Mouse (Mus musculus) MEL (cell line): ENCODE measurements around the gene Zswim9.

Experiments
- CTCF ChIP-seq, 3 experiments: IDR thresholded peaks in 2 of 3; conservative IDR thresholded peaks in 1 of 3; 2 replicates each; pipeline ENCODE4 v1.5.1; 2011 to 2012; ENCODE audit warnings: low read length in 3 of 3, low read depth in 2 of 3, mild to moderate bottlenecking in 2 of 3, improper control_type of control experiment in 1 of 3, inconsistent platforms in 1 of 3, mixed read lengths in 1 of 3, moderate library complexity in 1 of 3; ENCODE audit not compliant: control insufficient read depth in 1 of 3, insufficient read depth in 1 of 3, poor library complexity in 1 of 3, severe bottlenecking in 1 of 3
- E2F4 ChIP-seq: IDR thresholded peaks from 2 replicates; pipeline ENCODE4 v1.6.1; 2011; ENCODE audit warnings: low read depth, low read length, improper control_type of control experiment, borderline replicate concordance
- ELF1 ChIP-seq: IDR thresholded peaks from 2 replicates; pipeline ENCODE4 v1.6.1; 2014; ENCODE audit warnings: low read depth, mild to moderate bottlenecking, inconsistent platforms, low read length, improper control_type of control experiment, moderate library complexity
- GABPA ChIP-seq: IDR thresholded peaks from 2 replicates; pipeline ENCODE4 v1.6.1; 2012; ENCODE audit warnings: low read depth, mild to moderate bottlenecking, inconsistent platforms, low read length, improper control_type of control experiment, moderate library complexity
- JUND ChIP-seq: IDR thresholded peaks from 2 replicates; pipeline ENCODE4 v1.6.1; 2011; ENCODE audit warnings: low read depth, mild to moderate bottlenecking, improper control_type of control experiment, low read length
- MAZ ChIP-seq: IDR thresholded peaks from 2 replicates; pipeline ENCODE4 v1.6.1; 2012; ENCODE audit warnings: low read depth, mild to moderate bottlenecking, inconsistent platforms, low read length, improper control_type of control experiment
- MYB ChIP-seq: IDR thresholded peaks from 2 replicates; pipeline ENCODE4 v1.6.1; 2011; ENCODE audit warnings: mild to moderate bottlenecking, low read depth, low read length, improper control_type of control experiment
- MYC ChIP-seq: IDR thresholded peaks from 2 replicates; pipeline ENCODE4 v1.6.1; 2011; ENCODE audit warnings: low read depth, mild to moderate bottlenecking, low read length, improper control_type of control experiment, moderate library complexity
- POLR2A ChIP-seq, 2 experiments: IDR thresholded peaks; 2 replicates each; pipeline ENCODE4 v1.6.1; 2011 to 2012; ENCODE audit warnings: low read length in 2 of 2, mild to moderate bottlenecking in 2 of 2, control low read depth in 1 of 2, improper control_type of control experiment in 1 of 2, low read depth in 1 of 2, moderate library complexity in 1 of 2; ENCODE audit not compliant: control insufficient read depth in 1 of 2, insufficient read depth in 1 of 2, poor library complexity in 1 of 2
- RAD21 ChIP-seq: IDR thresholded peaks from 2 replicates; pipeline ENCODE4 v1.6.1; 2011; ENCODE audit warnings: mild to moderate bottlenecking, low read depth, low read length, improper control_type of control experiment
- USF1 ChIP-seq: IDR thresholded peaks from 2 replicates; pipeline ENCODE4 v1.6.1; 2014; ENCODE audit warnings: low read depth, mild to moderate bottlenecking, inconsistent platforms, low read length, improper control_type of control experiment, moderate library complexity

GRCm38 (mm10) chr7:13291370-13291769 is 12.8 kb upstream of the Zswim9 start:
- TF ChIP-seq CTCF (IDR thresholded peaks at IDR 0.05 in 2 of 3, conservative IDR thresholded peaks at IDR 0.05 in 1 of 3; ENCODE audit: control insufficient read depth in 1 of 3, insufficient read depth in 1 of 3, low read depth in 2 of 3, low read length in 3 of 3, poor library complexity in 1 of 3, severe bottlenecking in 1 of 3) (no peak), GABPA (no peak), MYB (no peak), ELF1 (no peak), JUND (no peak), MAZ (no peak), USF1 (no peak), MYC (no peak), RAD21 (no peak), E2F4 (no peak), POLR2A (IDR thresholded peaks at IDR 0.05; ENCODE audit: control insufficient read depth in 1 of 2, insufficient read depth in 1 of 2, low read depth in 1 of 2, low read length in 2 of 2, poor library complexity in 1 of 2) (no peak)
